Mouse (Mus musculus) stomach, postnatal 0 days (tissue): ENCODE measurements at regions not wholly inside any gene's neighbourhood (a gene's known extent, or its start where the extent isn't known, plus 50 kb on each side); places are given as distances from the start of the nearest gene placed in this dataset.
A peak's percentile ranks its signal among the peaks of the same experiment; 100 is the strongest.

ENCODE experiments used
- ATAC-seq: fragments of 200-750 bp; cut with Nextera tagmentation; 2 replicates; pipeline ENCODE4 v1.8.0; 2017; ENCODE audit not compliant: low FRiP score, low TSS enrichment
- DNase-seq: peaks from one replicate; pipeline ENCODE4 v3.0.0-alpha.2; 2016; ENCODE audit warnings: low spot score
- H3K27ac ChIP-seq: fragments of 300-500 bp; sonication (generic); replicated peaks from 2 replicates; pipeline ENCODE4 v1.5.1; 2014; ENCODE audit warnings: mild to moderate bottlenecking, control low read depth
- H3K27me3 ChIP-seq: fragments of 300-500 bp; sonication (generic); 2 replicates; pipeline ENCODE4 v1.6.1; 2014; ENCODE audit warnings: low read length; ENCODE audit not compliant: control insufficient read depth, insufficient read depth
- H3K36me3 ChIP-seq: fragments of 300-500 bp; sonication (generic); 2 replicates; pipeline ENCODE4 v1.6.1; 2014; ENCODE audit warnings: low read length, mixed read lengths; ENCODE audit not compliant: control insufficient read depth, insufficient read depth
- H3K4me1 ChIP-seq: fragments of 300-500 bp; sonication (generic); replicated peaks from 2 replicates; pipeline ENCODE4 v1.6.1; 2014; ENCODE audit warnings: antibody characterized with exemption; ENCODE audit not compliant: control insufficient read depth, insufficient read depth
- H3K4me2 ChIP-seq: fragments of 300-500 bp; sonication (generic); replicated peaks from 2 replicates; pipeline ENCODE4 v1.6.1; 2014; ENCODE audit warnings: low read depth, mild to moderate bottlenecking, control low read depth, moderate library complexity
- H3K4me3 ChIP-seq: fragments of 300-500 bp; sonication (generic); 2 replicates; pipeline ENCODE4 v1.5.1; 2014; ENCODE audit warnings: low read depth, low read length, control low read depth
- H3K9ac ChIP-seq: fragments of 300-500 bp; sonication (generic); 2 replicates; pipeline ENCODE4 v1.6.1; 2014; ENCODE audit warnings: mild to moderate bottlenecking, low read length, control low read depth, mixed read lengths
- H3K9me3 ChIP-seq: fragments of 300-500 bp; sonication (generic); 2 replicates; pipeline ENCODE4 v1.6.1; 2016; ENCODE audit warnings: low read length; ENCODE audit not compliant: control insufficient read depth
- CTCF ChIP-seq: IDR thresholded peaks from 2 replicates; pipeline ENCODE4 v1.5.1; 2016; ENCODE audit warnings: antibody characterized with exemption, low read depth, mild to moderate bottlenecking, moderate library complexity
- EP300 ChIP-seq: optimal IDR thresholded peaks from 2 replicates; pipeline ENCODE3; 2016; ENCODE audit warnings: antibody characterized with exemption
- WGBS: fragments of 180-500 bp; shearing (Covaris S2); extraction: QIAGEN DNeasy Blood & Tissue Kit; methylation state at CpG from one replicate; pipeline ENCODE4 v1.1.7; 2014; 5-methylcytosine and 5-hydroxymethylcytosine counted together

DNA sequence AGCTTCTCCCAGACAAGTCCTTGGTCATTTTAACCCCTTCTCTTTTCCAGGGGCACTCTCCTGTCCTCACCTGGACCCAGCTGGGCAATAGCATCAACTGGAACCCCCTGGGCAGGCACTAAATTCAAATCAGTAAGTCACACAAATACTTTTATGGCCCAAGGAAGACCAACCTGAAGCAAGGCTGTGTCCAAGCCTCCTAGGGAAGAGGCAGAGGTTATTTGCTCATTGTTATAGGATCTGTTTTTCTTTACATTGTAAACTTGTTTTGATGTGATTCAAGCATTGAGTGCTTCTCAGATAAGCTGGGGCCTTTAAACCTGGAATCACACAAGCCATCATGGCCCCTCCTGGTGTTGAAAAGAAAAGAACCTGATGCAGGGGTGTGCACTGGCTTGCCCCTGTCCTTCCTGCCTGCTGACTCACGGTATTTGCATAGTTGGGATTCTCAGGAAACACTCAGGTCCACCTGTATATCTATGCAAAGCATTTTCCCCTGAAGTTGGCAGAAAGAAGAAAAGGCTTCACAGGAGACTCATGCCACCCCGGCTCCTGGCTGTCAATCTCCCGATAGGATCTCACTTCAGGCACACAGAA, 114.9 kb upstream of the Kit start:
- no peak overlapping the region for H3K27ac ChIP-seq
- TF ChIP-seq EP300 (no peak), CTCF (peak; percentile 16; the same call in 1 of the 2 replicates)
- no peaks in the 10 kb centered on the region for H3K9me3 ChIP-seq
- H3K27me3 ChIP-seq = no peaks in the 10 kb centered on the region
- no peaks in the 10 kb centered on the region for H3K36me3 ChIP-seq
- H3K9ac ChIP-seq = no peak overlapping the region
- peak; percentile 22 for DNase-seq
- peak; percentile 70; the same call in 1 of the 2 replicates for ATAC-seq
- WGBS = 57% methylated on average over 3 of the region's 3 CpGs
- no peak overlapping the region for H3K4me2 ChIP-seq
- no peak overlapping the region for H3K4me3 ChIP-seq
- H3K4me1 ChIP-seq = no peaks in the 10 kb centered on the region

DNA sequence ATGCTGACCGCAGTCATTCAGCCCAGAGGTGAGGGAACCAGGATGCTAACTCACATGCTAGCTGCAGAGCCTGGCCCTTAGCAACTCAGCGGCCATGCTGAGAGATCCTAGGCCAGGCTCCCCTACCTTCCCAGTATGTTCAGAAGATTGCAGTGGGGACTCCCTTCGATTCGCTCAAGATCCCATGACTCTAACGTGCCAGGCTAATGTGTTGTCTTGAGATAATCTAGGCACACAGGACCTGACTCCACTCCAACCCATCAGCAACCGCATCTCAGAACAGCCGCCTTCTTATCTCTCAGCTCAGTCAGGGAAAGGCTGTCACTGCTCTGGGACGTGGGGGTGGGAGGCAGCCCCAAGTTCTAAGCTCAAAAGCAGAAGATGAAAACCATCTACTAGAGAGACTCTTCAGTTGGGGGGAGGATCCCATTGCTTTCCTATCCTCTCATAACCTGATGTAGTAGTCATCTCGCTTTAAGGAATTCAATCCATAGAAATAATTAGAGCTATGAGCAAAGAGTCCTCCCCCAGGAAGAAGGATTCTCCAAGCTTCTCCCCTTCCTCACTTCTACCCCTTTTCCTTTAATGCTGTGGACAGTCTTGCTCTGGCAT, 114.2 kb upstream of the Kit start:
- ATAC-seq (0 out of 2 replicates have a peak, but pooled peaks have one; percentile 15), DNase-seq (no peak)
- no peak overlapping the region for H3K9ac ChIP-seq
- TF ChIP-seq EP300 (no peak), CTCF (no peak)
- WGBS = 69% methylated on average over 9 of the region's 9 CpGs
- H3K27me3 ChIP-seq = no peaks in the 10 kb centered on the region
- H3K36me3 ChIP-seq = no peaks in the 10 kb centered on the region
- H3K4me3 ChIP-seq = no peak overlapping the region
- H3K4me2 ChIP-seq = no peak overlapping the region
- H3K27ac ChIP-seq = no peak overlapping the region
- H3K9me3 ChIP-seq = no peaks in the 10 kb centered on the region
- H3K4me1 ChIP-seq = no peaks in the 10 kb centered on the region

DNA sequence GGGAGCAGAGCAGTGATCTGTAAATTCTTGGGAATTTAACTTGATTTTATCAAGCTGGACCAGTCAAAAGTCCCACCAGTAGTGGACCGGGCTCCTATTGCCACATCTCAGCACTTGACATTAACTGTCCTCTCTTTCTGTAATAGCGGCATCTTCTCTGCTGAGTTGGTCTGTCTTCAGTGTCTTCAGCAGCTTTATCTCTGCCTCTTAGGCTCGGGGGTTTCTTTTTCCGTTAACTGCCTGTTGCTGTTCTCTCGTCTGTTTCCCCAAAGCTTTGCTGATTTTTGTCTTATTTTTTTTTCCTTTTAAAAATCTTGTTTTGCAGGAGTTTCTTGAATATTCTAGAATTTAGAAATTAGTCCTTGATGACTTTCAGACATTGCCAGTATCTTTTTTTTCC, 113.3 kb upstream of the Kit start:
- no peak for DNase-seq
- no peaks in the 10 kb centered on the region for H3K9me3 ChIP-seq
- 83% methylated on average over 5 of the region's 5 CpGs for WGBS
- H3K27ac ChIP-seq = no peak overlapping the region
- TF ChIP-seq CTCF (no peak), EP300 (no peak)
- H3K4me1 ChIP-seq = no peaks in the 10 kb centered on the region
- ATAC-seq = no peak
- H3K4me2 ChIP-seq = no peak overlapping the region
- H3K36me3 ChIP-seq = no peaks in the 10 kb centered on the region
- H3K4me3 ChIP-seq = no peak overlapping the region
- no peaks in the 10 kb centered on the region for H3K27me3 ChIP-seq
- H3K9ac ChIP-seq = no peak overlapping the region

DNA sequence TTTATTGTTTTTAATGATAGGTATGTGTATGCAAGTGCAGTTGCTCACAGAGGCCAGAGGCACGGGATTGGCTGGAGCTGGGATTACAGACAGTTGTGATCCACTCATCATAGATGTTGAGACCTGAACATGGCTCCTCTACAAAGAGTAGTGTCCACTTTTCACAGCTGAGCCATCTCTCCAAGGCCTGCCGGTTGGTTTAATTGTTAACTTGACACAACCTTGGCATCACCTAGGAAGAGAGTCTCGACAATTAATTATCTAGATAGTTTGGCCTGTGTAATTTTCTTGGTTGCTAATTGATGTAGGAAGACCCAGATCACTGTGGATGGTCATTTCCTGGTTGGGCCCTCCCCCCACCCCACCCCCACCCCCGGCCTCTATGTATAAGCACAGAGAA, 111.1 kb upstream of the Kit start:
- Histone ChIP-seq H3K4me2 (no peak overlapping the region), H3K36me3 (no peaks in the 10 kb centered on the region), H3K9ac (no peak overlapping the region), H3K4me1 (no peaks in the 10 kb centered on the region), H3K27ac (no peak overlapping the region), H3K4me3 (no peak overlapping the region), H3K27me3 (no peaks in the 10 kb centered on the region), H3K9me3 (no peaks in the 10 kb centered on the region)
- ATAC-seq (no peak), DNase-seq (no peak)
- no peak for TF ChIP-seq EP300
- no peak for TF ChIP-seq CTCF
- WGBS = 74% methylated on average over 4 of the region's 4 CpGs

DNA sequence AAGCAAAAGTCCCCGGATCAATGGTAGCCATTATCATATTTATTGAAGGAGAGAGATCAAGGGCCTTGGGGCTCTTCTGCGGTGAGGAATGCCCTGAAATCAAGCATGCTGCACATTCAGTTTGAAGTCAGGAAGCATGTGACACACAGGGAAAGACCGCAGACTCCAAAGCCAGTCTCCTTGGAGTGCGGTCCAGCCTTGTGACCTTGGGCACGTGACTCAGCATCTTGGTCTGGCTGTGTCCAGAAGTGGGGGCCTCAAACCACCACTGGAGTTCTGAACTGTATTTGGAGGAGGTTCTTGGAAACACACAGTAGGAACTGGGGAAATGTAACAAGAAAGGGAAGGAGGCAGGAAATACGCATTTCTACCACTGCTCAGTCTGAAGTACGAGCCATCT, 109.0 kb upstream of the Kit start:
- WGBS = 81% methylated on average over 7 of the region's 7 CpGs

DNA sequence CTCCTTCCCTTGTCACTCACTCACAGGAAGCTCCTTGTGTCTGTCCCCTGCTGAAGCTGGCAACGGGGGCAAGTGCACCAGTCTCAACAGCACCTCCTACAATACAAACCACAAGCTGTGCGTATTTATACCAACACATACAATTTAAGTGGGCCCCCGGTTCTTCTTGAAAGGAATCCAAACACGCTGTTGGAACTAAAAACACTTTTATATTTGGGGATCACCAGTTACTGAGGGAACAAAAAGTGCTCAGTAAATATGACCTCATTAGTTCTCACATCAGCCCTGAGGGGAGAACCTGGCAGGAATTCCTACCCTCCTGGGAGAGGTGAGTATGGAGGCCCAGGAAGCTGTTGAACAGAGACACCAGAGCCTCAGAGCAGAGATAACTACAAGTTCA, 107.8 kb upstream of the Kit start:
- 55% methylated on average over 4 of the region's 4 CpGs for WGBS
- TF ChIP-seq CTCF (no peak), EP300 (no peak)
- H3K4me2 ChIP-seq = no peak overlapping the region
- H3K4me3 ChIP-seq = no peak overlapping the region
- no peak overlapping the region for H3K9ac ChIP-seq
- H3K4me1 ChIP-seq = no peaks in the 10 kb centered on the region
- DNase-seq (no peak), ATAC-seq (no peak)
- no peaks in the 10 kb centered on the region for H3K36me3 ChIP-seq
- H3K9me3 ChIP-seq = no peaks in the 10 kb centered on the region
- no peak overlapping the region for H3K27ac ChIP-seq
- H3K27me3 ChIP-seq = no peaks in the 10 kb centered on the region

More for the DNA sequence above, 109.0 kb upstream of the Kit start:
- Histone ChIP-seq H3K4me3 (no peak overlapping the region), H3K4me2 (no peak overlapping the region), H3K9ac (no peak overlapping the region), H3K27me3 (no peaks in the 10 kb centered on the region), H3K4me1 (no peaks in the 10 kb centered on the region), H3K36me3 (no peaks in the 10 kb centered on the region), H3K27ac (no peak overlapping the region), H3K9me3 (no peaks in the 10 kb centered on the region)
- ATAC-seq (no peak), DNase-seq (no peak)
- TF ChIP-seq EP300 (no peak), CTCF (no peak)
